Mouse (Mus musculus): ENCODE measurements around the gene Gm9008. TPM values are rescaled to one million over a fixed set of nuclear protein-coding genes. Genes with fewer than 3 reads are reported as not detected.
"Not testable (repeated sequence)": the region's sequence is repeated elsewhere in the genome, so short reads cannot be mapped to it uniquely, and the experiment has no call there.

Gm9008 gene
- 0.12 and 0.13 TPM in 2 replicates for polyA plus RNA-seq (2015; fragmentation: Nextera tagmentation; extraction: Ambion mirVana)

- not testable (repeated sequence) for H3K4me2 ChIP-seq (replicated peaks; ENCODE audit: low read depth); H3K4me3 ChIP-seq (ENCODE audit: low read depth, low read length); H3K36me3 ChIP-seq (ENCODE audit: control insufficient read depth, insufficient read depth); H3K27me3 ChIP-seq (replicated peaks; ENCODE audit: control insufficient read depth, insufficient read depth, low read length); ATAC-seq; H3K9ac ChIP-seq (ENCODE audit: low read depth, low read length); H3K4me1 ChIP-seq (replicated peaks; ENCODE audit: control insufficient read depth, insufficient read depth, low read length); H3K27ac ChIP-seq (ENCODE audit: low read depth, low read length); H3K9me3 ChIP-seq (ENCODE audit: control insufficient read depth)
- 94% methylated on average over 18 of the region's 22 CpGs for WGBS
Observed at GRCm38 (mm10) chr6:76497054-76497835, at the start of gene Gm9008. Gene Gm9008, minus strand, starts transcription at chr6:76497784.

DNA sequence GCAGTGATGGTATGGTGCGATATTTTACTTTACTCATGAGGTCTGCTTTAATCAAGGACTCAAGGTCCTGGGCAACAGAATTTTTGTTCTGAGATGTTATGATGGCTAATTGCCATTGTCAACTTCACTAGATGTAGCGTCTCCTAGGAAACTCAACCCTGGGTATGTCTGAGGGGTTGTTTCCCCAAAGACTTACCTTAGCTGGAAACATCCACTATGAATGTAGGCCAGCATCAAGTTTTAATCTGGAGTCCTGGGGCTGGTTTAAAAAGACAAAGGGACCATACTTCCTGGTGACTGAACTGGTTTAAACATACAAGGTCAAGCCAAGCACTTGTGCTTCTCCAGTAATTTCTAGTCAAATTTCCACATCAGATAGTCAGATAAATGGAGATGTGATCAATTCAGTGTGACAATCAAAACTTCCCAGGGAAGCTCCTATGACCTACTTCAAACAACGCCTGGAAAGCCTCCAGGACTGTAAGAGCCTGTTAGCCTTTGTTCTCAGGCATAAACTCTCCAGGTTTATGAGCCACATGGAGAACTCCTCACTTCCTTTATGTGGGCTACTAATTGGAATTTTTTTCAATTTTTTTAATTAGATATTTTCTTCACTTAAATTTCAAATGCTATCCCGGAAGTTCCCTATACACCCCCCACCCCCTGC lies 24.5 kb upstream of the Gm9008 start:
- no peak overlapping the region for H3K4me2 ChIP-seq (replicated peaks; ENCODE audit: low read depth)
- no peak overlapping the region for H3K9ac ChIP-seq (ENCODE audit: low read depth, low read length)
- H3K9me3 ChIP-seq (ENCODE audit: control insufficient read depth) = no peaks in the 10 kb centered on the region
- no peaks in the 10 kb centered on the region for H3K27me3 ChIP-seq (replicated peaks; ENCODE audit: control insufficient read depth, insufficient read depth, low read length)
- 81% methylated on average over 4 of the region's 4 CpGs for WGBS
- no peak overlapping the region for H3K27ac ChIP-seq (ENCODE audit: low read depth, low read length)
- H3K4me1 ChIP-seq (replicated peaks; ENCODE audit: control insufficient read depth, insufficient read depth, low read length) = no peaks in the 10 kb centered on the region
- no peak overlapping the region for H3K4me3 ChIP-seq (ENCODE audit: low read depth, low read length)
- no peak for ATAC-seq
- no peaks in the 10 kb centered on the region for H3K36me3 ChIP-seq (ENCODE audit: control insufficient read depth, insufficient read depth)
- TF ChIP-seq CTCF (IDR thresholded peaks at IDR 0.05; ENCODE audit: low read depth) = no peak

DNA sequence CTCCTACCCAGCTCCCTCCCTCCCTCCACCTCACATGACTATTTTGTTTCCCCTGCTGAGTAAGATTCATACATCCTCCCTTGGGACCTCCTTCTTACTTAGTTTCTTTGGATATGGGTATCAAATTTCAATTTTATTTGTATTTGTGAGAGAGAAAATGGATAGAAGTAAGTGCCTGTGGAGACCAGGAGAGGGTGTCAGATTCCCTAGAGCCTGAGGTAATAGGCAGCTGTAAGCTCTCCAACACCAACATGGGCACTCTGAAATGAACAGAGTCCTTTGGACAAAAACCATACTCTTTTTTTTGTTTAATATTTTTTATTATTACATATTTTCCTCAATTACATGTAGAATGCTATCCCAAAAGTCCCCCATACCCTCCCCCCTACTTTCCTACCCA lies 12.6 kb upstream of the Gm9008 start:
- Histone ChIP-seq H3K27me3 (replicated peaks; ENCODE audit: control insufficient read depth, insufficient read depth, low read length) (no peaks in the 10 kb centered on the region), H3K36me3 (ENCODE audit: control insufficient read depth, insufficient read depth) (no peaks in the 10 kb centered on the region), H3K9ac (ENCODE audit: low read depth, low read length) (no peak overlapping the region), H3K4me2 (replicated peaks; ENCODE audit: low read depth) (no peak overlapping the region), H3K27ac (ENCODE audit: low read depth, low read length) (no peak overlapping the region), H3K4me3 (ENCODE audit: low read depth, low read length) (no peak overlapping the region), H3K4me1 (replicated peaks; ENCODE audit: control insufficient read depth, insufficient read depth, low read length) (no peaks in the 10 kb centered on the region), H3K9me3 (ENCODE audit: control insufficient read depth) (no peaks in the 10 kb centered on the region)
- no peak for ATAC-seq
- TF ChIP-seq CTCF (IDR thresholded peaks at IDR 0.05; ENCODE audit: low read depth) = no peak

- H3K9me3 ChIP-seq (ENCODE audit: control insufficient read depth); H3K36me3 ChIP-seq (ENCODE audit: control insufficient read depth, insufficient read depth); H3K4me3 ChIP-seq (ENCODE audit: low read depth, low read length); H3K9ac ChIP-seq (ENCODE audit: low read depth, low read length); H3K27ac ChIP-seq (ENCODE audit: low read depth, low read length); H3K4me2 ChIP-seq (replicated peaks; ENCODE audit: low read depth); ATAC-seq; H3K27me3 ChIP-seq (replicated peaks; ENCODE audit: control insufficient read depth, insufficient read depth, low read length); H3K4me1 ChIP-seq (replicated peaks; ENCODE audit: control insufficient read depth, insufficient read depth, low read length): not testable (repeated sequence)
- 85% methylated on average over 9 of the region's 12 CpGs for WGBS
Observed at GRCm38 (mm10) chr6:76496335-76496734, 1.2 kb downstream of the Gm9008 start.

GRCm38 (mm10) chr6:76468194-76468593 lies 29.4 kb downstream of the Gm9008 start:
- no peak for ATAC-seq
- Histone ChIP-seq H3K9me3 (ENCODE audit: control insufficient read depth) (0 out of 2 replicates have a peak, but pooled peaks cover 3% of the 10 kb centered on the region), H3K9ac (ENCODE audit: low read depth, low read length) (no peak overlapping the region), H3K27ac (ENCODE audit: low read depth, low read length) (no peak overlapping the region), H3K36me3 (ENCODE audit: control insufficient read depth, insufficient read depth) (no peaks in the 10 kb centered on the region), H3K4me1 (replicated peaks; ENCODE audit: control insufficient read depth, insufficient read depth, low read length) (no peaks in the 10 kb centered on the region), H3K4me3 (ENCODE audit: low read depth, low read length) (no peak overlapping the region), H3K4me2 (replicated peaks; ENCODE audit: low read depth) (no peak overlapping the region), H3K27me3 (replicated peaks; ENCODE audit: control insufficient read depth, insufficient read depth, low read length) (no peaks in the 10 kb centered on the region)
- 25% methylated on average over 2 of the region's 2 CpGs for WGBS
- no peak for TF ChIP-seq CTCF (IDR thresholded peaks at IDR 0.05; ENCODE audit: low read depth)

Data from intestine, postnatal 0 days (tissue).